Mouse (Mus musculus) ovary, adult 10 weeks (tissue): ENCODE results near the gene Slc19a1. TPM values are rescaled to one million over a fixed set of nuclear protein-coding genes. Genes with fewer than 3 reads are reported as not detected.

Experiments used
- polyA plus RNA-seq: library from polyadenylated mRNA; stranded (reverse); fragments of 350-450 nt; fragmentation: Illumina TruSeq; extraction: RNeasy Lipid Tissue Mini Kit (QIAGEN cat#74804); gene quantifications from one replicate; pipeline ENCODE4 v1.2.3, GENCODE M21; 2014

Gene Slc19a1
- 1.2 TPM for polyA plus RNA-seq

DNA sequence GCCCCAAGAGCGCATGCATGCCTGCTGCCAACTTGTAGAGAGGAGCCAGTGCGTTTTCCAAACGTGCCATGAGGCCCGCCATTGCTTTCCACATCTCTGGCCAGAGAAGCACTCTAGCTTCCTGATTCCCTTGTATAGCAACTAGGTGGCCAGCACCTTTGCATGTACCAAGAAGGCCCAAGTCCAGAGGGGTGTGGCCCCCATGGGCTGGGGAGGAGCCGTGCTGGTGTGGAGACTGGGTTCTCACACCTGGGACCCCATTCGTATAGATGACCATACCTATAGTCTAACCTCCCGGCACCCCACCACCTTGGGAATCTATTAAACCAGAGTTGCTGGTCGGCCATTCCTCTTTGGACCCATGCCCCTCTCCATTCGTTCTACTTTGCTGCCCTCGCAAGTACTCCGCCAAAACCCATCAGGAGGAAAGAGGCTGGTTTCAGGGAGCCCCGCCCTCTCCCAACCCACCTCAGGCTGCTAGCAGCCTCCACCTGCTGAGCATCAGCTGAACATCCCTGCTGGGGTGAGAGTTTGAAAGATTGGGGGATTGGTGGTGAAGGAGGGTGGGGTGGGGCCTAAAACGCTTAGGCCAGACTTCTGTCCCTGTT lies at the start of gene Slc19a1:
Gene Slc19a1, plus strand, starts transcription at position 474 of the 608 bp plus-strand sequence.

Other genes starting within 250 kb of the Slc19a1 start
- 3.4 TPM for gene Pcbp3, start 70.4 kb upstream of the Slc19a1 start, polyA plus RNA-seq
- gene Col18a1, start 134.3 kb downstream of the Slc19a1 start, polyA plus RNA-seq: 1.5 TPM
- gene Pofut2, start 227.0 kb downstream of the Slc19a1 start, polyA plus RNA-seq: 3.2 TPM